Mouse (Mus musculus) liver, embryonic 11.5 days (tissue): ENCODE results near the gene Hoxa3. TPM values are rescaled to one million over a fixed set of nuclear protein-coding genes. Genes with fewer than 3 reads are reported as not detected.

Experiments
- ATAC-seq: fragments of 200-750 bp; cut with Nextera tagmentation; replicated peaks from 2 replicates; pipeline ENCODE4 v1.8.0; 2017; ENCODE audit warnings: moderate number of reproducible peaks, mild to moderate bottlenecking, moderate TSS enrichment, moderate library complexity; ENCODE audit not compliant: low FRiP score
- DNase-seq: peaks from one replicate; pipeline ENCODE4 v3.0.0-alpha.2; 2017; ENCODE audit warnings: low spot score
- H3K27ac ChIP-seq: fragments of 300-500 bp; sonication (generic); 2 replicates; pipeline ENCODE4 v1.5.1; 2014; ENCODE audit warnings: mild to moderate bottlenecking, low read depth, low read length, control low read depth
- H3K27me3 ChIP-seq: fragments of 300-500 bp; sonication (generic); replicated peaks from 2 replicates; pipeline ENCODE4 v1.6.1; 2014; ENCODE audit warnings: low read length, mixed read lengths; ENCODE audit not compliant: control insufficient read depth, insufficient read depth
- H3K36me3 ChIP-seq: fragments of 300-500 bp; sonication (generic); 2 replicates; pipeline ENCODE4 v1.6.1; 2014; ENCODE audit warnings: mild to moderate bottlenecking, low read length, moderate library complexity, mixed read lengths; ENCODE audit not compliant: control insufficient read depth, insufficient read depth
- H3K4me1 ChIP-seq: fragments of 300-500 bp; sonication (generic); replicated peaks from 2 replicates; pipeline ENCODE4 v1.6.1; 2014; ENCODE audit warnings: low read length, mixed read lengths; ENCODE audit not compliant: control insufficient read depth, insufficient read depth
- H3K4me2 ChIP-seq: fragments of 300-500 bp; sonication (generic); 2 replicates; pipeline ENCODE4 v1.6.1; 2014; ENCODE audit warnings: mild to moderate bottlenecking, control low read depth, moderate library complexity
- H3K4me3 ChIP-seq: fragments of 300-500 bp; sonication (generic); 2 replicates; pipeline ENCODE4 v1.5.1; 2014; ENCODE audit warnings: low read depth, low read length, control low read depth
- H3K9ac ChIP-seq: fragments of 300-500 bp; sonication (generic); 2 replicates; pipeline ENCODE4 v1.6.1; 2014; ENCODE audit warnings: low read depth, low read length, control low read depth
- H3K9me3 ChIP-seq: fragments of 300-500 bp; sonication (generic); 2 replicates; pipeline ENCODE4 v1.6.1; 2016; ENCODE audit warnings: low read length, inconsistent platforms, mixed read lengths; ENCODE audit not compliant: control insufficient read depth
- WGBS: fragments of 180-500 bp; shearing (Covaris S2); extraction: QIAGEN DNeasy Blood & Tissue Kit; methylation state at CpG from one replicate; pipeline ENCODE4 v1.1.7; 2014; 5-methylcytosine and 5-hydroxymethylcytosine counted together
- polyA plus RNA-seq: library from polyadenylated mRNA; unstranded; fragments of >200 nt; fragmentation: Nextera tagmentation; extraction: Ambion mirVana; gene quantifications from 2 replicates; pipeline ENCODE4 v1.2.1, GENCODE M21; 2014

Gene Hoxa3
- polyA plus RNA-seq, 1 experiment from 2014 or later = 2.9 TPM

DNA sequence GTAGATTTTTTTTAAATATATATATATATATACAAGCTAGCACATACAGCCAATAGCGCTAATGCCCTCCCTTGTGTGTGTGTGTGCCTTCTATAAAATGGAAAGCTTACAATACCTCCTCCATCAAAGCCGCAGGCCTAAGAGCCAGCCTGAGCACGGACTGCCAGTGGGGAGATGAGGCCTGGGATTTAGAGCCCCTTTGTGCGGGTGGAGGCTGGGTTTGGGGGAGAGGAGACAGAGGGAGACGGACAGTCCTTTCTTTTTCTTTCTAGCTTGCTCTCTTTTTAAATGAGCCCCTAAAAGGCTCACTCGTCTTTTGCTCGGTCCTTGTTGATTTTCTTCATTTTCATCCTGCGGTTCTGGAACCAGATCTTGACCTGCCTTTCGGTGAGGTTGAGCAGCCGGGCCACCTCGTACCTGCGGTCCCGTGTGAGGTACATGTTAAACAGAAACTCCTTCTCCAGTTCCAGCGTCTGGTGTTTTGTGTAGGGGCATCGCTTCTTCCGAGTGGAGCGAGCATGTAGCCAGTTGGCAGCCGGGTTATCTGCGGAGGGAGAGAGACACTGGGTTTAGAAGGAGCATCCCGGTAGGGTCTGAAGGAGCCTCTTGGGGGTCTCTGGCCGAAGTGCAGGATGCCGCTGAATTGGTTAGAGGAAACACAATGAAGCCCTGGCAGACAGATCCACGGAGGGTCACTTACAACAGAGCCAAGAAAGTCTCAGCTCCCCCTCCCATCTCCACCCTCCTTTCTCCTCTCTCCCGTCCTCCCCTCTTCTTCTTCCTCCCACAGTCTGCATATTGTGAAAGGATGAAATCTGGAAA is 11.0 kb upstream of the Hoxa3 start:
- H3K27me3 ChIP-seq = peaks cover 99% of the 10 kb centered on the region
- no peaks in the 10 kb centered on the region for H3K4me1 ChIP-seq
- no peaks in the 10 kb centered on the region for H3K9me3 ChIP-seq
- peak overlapping the region; percentile 20 for H3K4me2 ChIP-seq
- H3K36me3 ChIP-seq = no peaks in the 10 kb centered on the region
- 5% methylated on average over 24 of the region's 24 CpGs for WGBS
- 0 out of 2 replicates have a peak overlapping the region, but pooled peaks have one; percentile 18 for H3K4me3 ChIP-seq
- DNase-seq = no peak
- 0 out of 2 replicates have a peak overlapping the region, but pooled peaks have one; percentile 13 for H3K9ac ChIP-seq
- no peak overlapping the region for H3K27ac ChIP-seq
- no peak for ATAC-seq

DNA sequence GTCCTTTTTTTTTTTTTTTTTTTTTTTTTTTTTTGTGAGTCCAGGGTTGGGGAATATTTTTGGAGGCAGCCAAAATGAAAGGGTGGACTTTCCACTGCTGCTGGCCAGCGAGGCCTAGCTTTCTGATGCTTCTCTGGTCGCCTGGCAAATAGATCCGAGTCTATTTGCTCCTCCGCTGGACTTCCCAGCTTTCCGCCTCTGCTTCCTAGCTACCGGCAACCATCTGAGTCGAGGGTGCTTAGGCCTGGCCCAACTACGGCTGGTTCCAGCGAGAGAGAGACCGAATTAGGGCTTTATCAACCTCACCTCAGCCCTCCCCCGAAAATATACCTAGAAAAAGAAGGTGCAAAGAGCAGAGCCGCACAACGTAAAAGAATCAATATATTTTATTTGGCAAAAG is 9.6 kb upstream of the Hoxa3 start:
- H3K27me3 ChIP-seq = peaks cover 100% of the 10 kb centered on the region
- 21% methylated on average over 13 of the region's 13 CpGs for WGBS
- H3K4me1 ChIP-seq = no peaks in the 10 kb centered on the region
- H3K27ac ChIP-seq = no peak overlapping the region
- DNase-seq (no peak), ATAC-seq (no peak)
- no peak overlapping the region for H3K9ac ChIP-seq
- H3K4me3 ChIP-seq = no peak overlapping the region
- no peak overlapping the region for H3K4me2 ChIP-seq
- H3K9me3 ChIP-seq = no peaks in the 10 kb centered on the region
- H3K36me3 ChIP-seq = no peaks in the 10 kb centered on the region

DNA sequence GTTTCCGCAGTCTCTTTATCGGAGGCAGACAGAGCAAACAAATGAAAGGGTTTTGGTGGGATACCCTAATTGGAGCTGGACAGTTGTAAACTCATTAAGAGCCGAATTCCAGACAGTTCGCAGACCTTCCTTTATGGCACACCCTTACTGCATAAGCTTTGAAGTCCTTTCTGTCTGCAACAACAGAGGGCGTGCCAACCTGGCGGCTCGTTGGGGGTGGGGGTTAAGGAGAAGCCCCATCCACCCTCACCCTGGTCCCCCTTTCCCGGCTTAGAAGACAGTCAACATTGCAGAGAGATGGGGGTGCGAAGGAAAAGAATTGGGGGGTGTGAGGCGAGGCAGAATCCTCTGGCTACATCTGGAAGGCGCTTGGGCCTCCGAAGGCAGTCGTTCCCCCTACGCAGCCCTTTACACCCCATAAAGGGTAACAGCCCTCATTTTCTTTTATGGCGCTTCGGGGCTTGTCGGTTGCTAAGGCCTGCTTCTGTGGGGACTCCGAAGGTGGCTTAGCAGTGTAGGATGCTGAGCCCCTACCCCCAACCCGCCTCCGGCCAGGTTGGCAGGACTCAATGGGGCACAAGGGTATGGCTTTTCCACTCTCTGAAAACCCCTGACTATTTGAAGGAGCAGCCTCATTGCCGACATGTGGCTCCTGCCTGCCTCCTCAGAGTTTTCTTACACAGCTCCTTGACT is 9.0 kb upstream of the Hoxa3 start:
- DNase-seq (no peak), ATAC-seq (no peak)
- 12% methylated on average over 21 of the region's 21 CpGs for WGBS
- Histone ChIP-seq H3K9ac (no peak overlapping the region), H3K4me1 (no peaks in the 10 kb centered on the region), H3K4me2 (peak overlapping the region; percentile 84), H3K27ac (no peak overlapping the region), H3K4me3 (peak overlapping the region; percentile 53; the same call in 1 of the 2 replicates), H3K9me3 (no peaks in the 10 kb centered on the region), H3K27me3 (peaks cover 100% of the 10 kb centered on the region), H3K36me3 (no peaks in the 10 kb centered on the region)

DNA sequence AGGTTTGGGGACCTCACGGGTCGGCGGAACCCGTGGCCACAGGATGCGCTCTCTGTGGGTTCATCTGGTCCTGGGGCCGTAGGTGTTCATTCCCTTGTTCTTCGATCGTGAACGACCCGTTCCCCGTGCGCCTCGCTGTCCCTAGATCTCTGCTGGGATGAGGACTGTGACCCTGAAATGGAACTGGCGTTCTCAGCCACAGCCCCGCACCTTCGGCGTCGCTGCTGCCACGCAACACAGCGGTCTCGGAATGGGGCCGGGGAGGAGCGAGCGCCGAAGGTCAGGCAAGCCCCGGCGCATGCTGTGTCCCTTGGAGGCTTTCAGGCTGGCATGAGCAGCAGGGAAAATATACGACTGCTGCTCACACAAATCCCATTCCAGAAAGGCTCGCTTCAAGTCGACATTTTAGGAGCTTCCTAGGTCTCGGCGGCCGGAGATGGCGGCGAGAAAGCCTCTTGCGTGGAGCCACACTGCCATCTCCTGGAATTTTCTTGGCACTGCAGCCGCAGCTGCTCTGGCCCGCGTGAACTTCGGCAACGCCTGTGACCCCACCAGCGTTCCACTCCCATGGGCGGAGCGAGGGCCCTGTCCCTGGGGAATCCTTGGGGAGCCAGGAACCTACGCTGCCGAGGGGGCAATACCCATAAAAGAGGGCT is 8.3 kb upstream of the Hoxa3 start, which contains the start of gene Hoxa7:
Hoxa7 (minus strand) TSS at position 518 of the 656 bp plus-strand sequence.
- Histone ChIP-seq H3K4me1 (no peaks in the 10 kb centered on the region), H3K27ac (no peak within 1 kb of the TSS), H3K36me3 (no peaks in the 10 kb centered on the region), H3K4me3 (peak within 1 kb of the TSS; percentile 53), H3K9ac (0 out of 2 replicates have a peak within 1 kb of the TSS, but pooled peaks have one; percentile 13), H3K4me2 (peak within 1 kb of the TSS; percentile 84), H3K9me3 (no peaks in the 10 kb centered on the region), H3K27me3 (peaks cover 100% of the 10 kb centered on the region)
- 0 out of 2 replicates have a peak, but pooled peaks have one; percentile 26 for ATAC-seq
- DNase-seq = peak; percentile 85
- 2% methylated on average over 46 of the region's 46 CpGs for WGBS

DNA sequence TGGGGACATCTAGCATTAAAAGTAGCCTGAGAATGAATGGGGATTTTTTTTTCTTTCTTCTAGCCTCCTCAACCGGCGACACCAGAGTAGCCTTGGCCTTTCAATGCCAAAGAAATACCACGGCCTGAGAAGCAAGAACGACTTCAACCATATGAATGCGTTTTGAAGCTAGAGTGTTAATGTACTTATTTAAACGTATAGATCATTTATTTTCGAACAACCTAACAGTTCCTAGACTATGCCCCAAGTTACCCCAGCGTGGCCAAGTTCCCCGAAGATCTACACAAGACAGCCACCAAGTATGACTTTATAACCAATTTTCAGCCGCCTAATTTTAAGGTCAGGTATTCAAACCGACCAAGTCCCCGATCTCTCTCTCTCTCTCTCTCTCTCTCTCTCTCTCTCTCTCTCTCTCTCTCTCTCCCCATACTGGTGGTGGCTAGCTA is 7.8 kb upstream of the Hoxa3 start:
- WGBS = 9% methylated on average over 12 of the region's 12 CpGs
- no peak overlapping the region for H3K9ac ChIP-seq
- H3K36me3 ChIP-seq = no peaks in the 10 kb centered on the region

DNA sequence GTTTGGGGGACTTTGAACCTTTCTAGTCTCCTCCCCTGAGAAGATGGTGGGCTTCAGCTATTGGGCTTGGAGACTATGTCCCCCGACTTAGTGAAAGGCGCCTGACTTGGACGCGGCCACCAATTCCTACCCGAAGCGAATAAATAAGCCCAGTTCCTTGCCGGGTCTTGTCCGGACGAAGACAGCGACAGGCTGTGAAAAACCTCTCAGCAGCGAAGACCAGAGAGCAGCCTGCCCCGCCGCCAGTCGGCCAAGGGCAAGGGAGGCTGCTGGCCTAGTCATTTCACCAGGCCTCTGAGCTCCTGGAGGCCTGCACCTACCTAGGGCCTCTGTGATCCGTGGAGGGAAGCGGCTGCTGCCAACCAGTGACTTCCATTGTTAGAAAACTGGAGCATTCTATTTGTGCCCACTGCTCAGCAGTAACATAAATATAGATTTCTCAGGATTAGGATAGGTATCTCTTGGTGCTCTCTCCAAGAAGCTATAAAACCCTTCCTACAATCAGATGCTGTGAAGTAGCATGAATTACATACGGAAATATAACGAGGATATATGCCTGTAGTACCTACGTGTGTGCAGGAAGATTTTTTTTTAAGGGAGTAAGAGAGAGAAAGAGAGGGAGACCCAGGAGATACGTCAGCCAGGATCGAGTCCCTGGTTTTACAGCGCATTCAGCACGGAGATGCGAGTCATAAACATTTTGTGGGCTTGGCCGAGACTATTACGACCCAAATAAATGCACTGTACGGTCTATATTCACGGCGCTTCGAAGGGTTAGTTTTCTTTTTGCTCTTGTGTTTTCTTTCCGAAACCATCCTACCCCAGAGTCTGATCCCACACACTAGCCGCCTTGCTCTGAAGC is 7.1 kb upstream of the Hoxa3 start:
- no peaks in the 10 kb centered on the region for H3K4me1 ChIP-seq
- H3K27ac ChIP-seq = no peak overlapping the region
- 22% methylated on average over 32 of the region's 32 CpGs for WGBS
- no peak overlapping the region for H3K4me3 ChIP-seq
- no peak overlapping the region for H3K9ac ChIP-seq
- DNase-seq (no peak), ATAC-seq (no peak)
- no peak overlapping the region for H3K4me2 ChIP-seq
- H3K9me3 ChIP-seq = no peaks in the 10 kb centered on the region
- H3K36me3 ChIP-seq = no peaks in the 10 kb centered on the region
- H3K27me3 ChIP-seq = peaks cover 100% of the 10 kb centered on the region

More for the DNA sequence above, 7.8 kb upstream of the Hoxa3 start:
- DNase-seq (no peak), ATAC-seq (no peak)
- H3K27ac ChIP-seq = no peak overlapping the region
- H3K4me2 ChIP-seq = peak overlapping the region; percentile 84
- no peaks in the 10 kb centered on the region for H3K4me1 ChIP-seq
- peak overlapping the region; percentile 53 for H3K4me3 ChIP-seq
- H3K9me3 ChIP-seq = no peaks in the 10 kb centered on the region
- peaks cover 100% of the 10 kb centered on the region for H3K27me3 ChIP-seq

DNA sequence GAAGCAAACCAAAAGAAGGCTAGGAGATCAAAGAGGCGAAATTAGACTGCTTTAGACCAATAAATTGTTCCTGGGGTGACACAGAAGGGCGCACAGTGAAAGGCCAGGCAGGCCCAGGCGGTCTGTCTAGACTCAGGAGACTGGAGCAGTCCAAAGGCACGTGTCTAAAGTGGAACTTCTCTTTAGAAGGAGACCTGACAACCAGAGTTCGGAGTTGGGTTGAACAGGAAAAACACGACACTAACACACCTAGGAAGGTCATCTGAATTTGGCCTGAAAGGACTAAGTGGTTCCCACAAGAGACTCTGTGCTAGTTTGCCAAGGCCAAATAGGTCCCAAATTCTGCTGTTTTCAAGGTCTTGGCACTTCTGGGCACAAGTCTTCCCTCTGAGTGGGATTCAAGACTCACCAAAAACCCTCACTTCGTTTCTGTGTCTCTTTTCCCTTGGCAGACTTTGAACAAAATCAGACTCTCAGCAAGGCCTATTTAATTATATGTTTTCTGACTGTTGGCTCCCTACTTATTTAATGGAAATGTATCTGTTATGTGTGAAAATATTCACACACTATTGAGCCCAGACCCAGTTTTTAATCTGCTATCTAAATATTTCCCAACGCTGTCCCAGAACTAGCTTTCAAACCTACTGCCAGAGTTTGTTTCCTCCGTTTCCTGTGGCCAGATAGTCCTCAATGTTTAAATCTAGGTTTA is 6.3 kb upstream of the Hoxa3 start:
- Histone ChIP-seq H3K27ac (no peak overlapping the region), H3K4me3 (no peak overlapping the region), H3K27me3 (peaks cover 100% of the 10 kb centered on the region), H3K9me3 (no peaks in the 10 kb centered on the region), H3K4me2 (no peak overlapping the region), H3K4me1 (no peaks in the 10 kb centered on the region), H3K36me3 (no peaks in the 10 kb centered on the region), H3K9ac (no peak overlapping the region)
- DNase-seq (no peak), ATAC-seq (no peak)
- 30% methylated on average over 9 of the region's 9 CpGs for WGBS
